Mouse (Mus musculus) forebrain, embryonic 11.5 days (tissue): ENCODE data around the gene Krtap8-1. TPM values are rescaled to one million over a fixed set of nuclear protein-coding genes. Genes with fewer than 3 reads are reported as not detected.

Experiments
- polyA plus RNA-seq: library from polyadenylated mRNA; unstranded; fragments of >200 nt; fragmentation: Nextera tagmentation; extraction: Ambion mirVana; gene quantifications from 2 replicates; pipeline ENCODE4 v1.2.1, GENCODE M21; 2014

Gene Krtap8-1
- polyA plus RNA-seq, 1 experiment from 2014 or later: not detected

Other genes starting within 250 kb of the Krtap8-1 start
- gene Krtap21-1, start 84.1 kb downstream of the Krtap8-1 start, polyA plus RNA-seq: not detected in 2 replicates
- not detected in 2 replicates for gene Krtap6-2, start 67.8 kb downstream of the Krtap8-1 start, polyA plus RNA-seq
- gene Krtap7-1, start 20.4 kb upstream of the Krtap8-1 start, polyA plus RNA-seq: not detected in 2 replicates
- not detected in 2 replicates for gene Krtap11-1, start 83.2 kb upstream of the Krtap8-1 start, polyA plus RNA-seq